Mouse (Mus musculus) kidney, adult 2 months (tissue): ENCODE measurements at regions not wholly inside any gene's neighbourhood (a gene's known extent, or its start where the extent isn't known, plus 50 kb on each side); places are given as distances from the start of the nearest gene placed in this dataset.

Experiments
- DNase-seq: peaks from one replicate; pipeline ENCODE4 v3.0.0; 2021
- H3K27ac ChIP-seq: fragments of 200-500 bp; 2 replicates; pipeline ENCODE4 v1.5.1; 2012; ENCODE audit warnings: low read depth, low read length, control low read depth, inconsistent platforms; ENCODE audit not compliant: insufficient read depth
- H3K27me3 ChIP-seq: fragments of 200-500 bp; replicated peaks from 2 replicates; pipeline ENCODE4 v1.6.1; 2012; ENCODE audit warnings: mild to moderate bottlenecking, moderate library complexity, low read length, inconsistent platforms; ENCODE audit not compliant: control insufficient read depth, insufficient read depth
- H3K36me3 ChIP-seq: fragments of 200-500 bp; 2 replicates; pipeline ENCODE4 v1.6.1; 2012; ENCODE audit warnings: mild to moderate bottlenecking, moderate library complexity, low read length, inconsistent platforms; ENCODE audit not compliant: control insufficient read depth, insufficient read depth
- H3K4me1 ChIP-seq: fragments of 200-500 bp; 2 replicates; pipeline ENCODE4 v1.6.1; 2011; ENCODE audit warnings: low read length; ENCODE audit not compliant: control insufficient read depth, insufficient read depth
- H3K4me3 ChIP-seq: fragments of 200-500 bp; 2 replicates; pipeline ENCODE4 v1.5.1; 2011; ENCODE audit warnings: mild to moderate bottlenecking, low read depth, low read length, control low read depth; ENCODE audit not compliant: insufficient read depth
- CTCF ChIP-seq: fragments of 200-500 bp; conservative IDR thresholded peaks from 2 replicates; pipeline ENCODE4 v1.5.1; 2011; ENCODE audit warnings: low read depth, mild to moderate bottlenecking, control low read depth, low read length, moderate library complexity, mixed read lengths; ENCODE audit not compliant: insufficient read depth, insufficient read length
- POLR2A ChIP-seq: fragments of 200-500 bp; IDR thresholded peaks from one replicate; pipeline ENCODE4 v1.6.1; 2011; ENCODE audit warnings: low read depth, low read length, control low read depth
- WGBS: fragments of 180-500 bp; shearing (Covaris S2); methylation state at CpG from one replicate; pipeline ENCODE4 v1.1.7; 2018; 5-methylcytosine and 5-hydroxymethylcytosine counted together

DNA sequence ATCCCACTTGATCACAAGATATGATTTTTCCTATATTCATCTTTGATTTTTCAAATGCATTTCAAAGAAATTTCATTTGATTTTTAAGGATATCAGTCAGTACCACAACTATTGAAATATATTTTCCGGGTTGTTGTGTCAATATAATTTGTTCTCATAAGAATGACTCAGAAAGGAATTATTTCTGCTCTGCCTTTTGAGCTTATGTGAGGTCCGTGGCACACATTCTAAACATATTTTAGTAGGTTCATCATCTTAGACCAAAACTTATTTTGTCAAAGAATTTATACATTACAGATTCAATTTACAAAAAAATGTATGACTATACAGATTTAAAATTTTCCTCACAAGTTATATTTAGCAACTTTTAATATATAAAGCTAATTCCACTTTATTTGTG is 119.5 kb upstream of the Ntf3 start:
- Histone ChIP-seq H3K4me1 (no peaks in the 10 kb centered on the region), H3K27me3 (no peaks in the 10 kb centered on the region), H3K36me3 (no peaks in the 10 kb centered on the region), H3K27ac (no peak overlapping the region), H3K4me3 (no peak overlapping the region)
- no peak for TF ChIP-seq CTCF
- TF ChIP-seq POLR2A, result no peak
- WGBS, result 85% methylated on average over 2 of the region's 2 CpGs
- no peak for DNase-seq

DNA sequence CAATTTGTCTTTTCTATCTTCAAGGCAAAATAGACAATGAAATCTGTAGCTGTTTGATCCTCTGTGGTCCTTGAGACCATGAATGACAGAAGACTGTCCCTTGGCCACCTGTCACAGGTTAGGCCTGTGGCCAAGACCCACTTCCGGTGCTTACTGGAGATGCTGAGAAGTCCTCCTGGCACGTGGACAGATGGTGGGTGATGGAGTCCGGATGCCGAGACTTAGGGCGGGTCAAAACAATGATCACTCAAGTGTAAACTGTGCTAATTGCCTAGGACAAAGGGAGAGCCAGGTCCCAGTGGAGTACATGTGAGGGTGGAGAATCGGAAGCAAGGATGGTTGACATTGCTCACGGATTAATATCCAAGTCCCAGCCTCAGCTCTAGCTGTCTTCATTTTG is 117.7 kb upstream of the Ntf3 start:
- H3K27me3 ChIP-seq, result no peaks in the 10 kb centered on the region
- H3K27ac ChIP-seq, result no peak overlapping the region
- H3K4me3 ChIP-seq, result no peak overlapping the region
- H3K36me3 ChIP-seq, result no peaks in the 10 kb centered on the region
- TF ChIP-seq POLR2A, result no peak
- no peak for TF ChIP-seq CTCF
- DNase-seq, result no peak
- H3K4me1 ChIP-seq, result no peaks in the 10 kb centered on the region
- WGBS, result 44% methylated on average over 7 of the region's 7 CpGs

DNA sequence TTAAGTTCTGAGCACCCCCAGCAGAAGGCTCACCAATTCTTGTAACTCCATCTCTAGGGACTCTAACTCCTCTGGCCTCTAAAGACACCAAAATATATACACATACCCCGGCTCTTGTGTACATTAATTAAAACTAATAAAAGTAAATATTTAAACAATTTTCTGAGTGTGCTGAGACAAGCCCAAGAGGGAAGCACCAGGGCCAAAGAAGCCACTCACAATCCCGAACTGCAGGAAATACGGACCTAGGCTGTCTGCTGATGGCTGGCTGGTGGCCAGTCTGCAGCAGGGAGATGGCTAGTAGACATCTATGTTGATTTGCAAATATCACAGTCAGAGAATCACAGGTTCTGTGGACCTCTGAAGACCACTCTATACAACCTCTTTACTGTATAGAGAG is 113.6 kb upstream of the Ntf3 start:
- 75% methylated on average over 3 of the region's 3 CpGs for WGBS
- Histone ChIP-seq H3K27ac (no peak overlapping the region), H3K4me1 (no peaks in the 10 kb centered on the region), H3K36me3 (no peaks in the 10 kb centered on the region), H3K27me3 (no peaks in the 10 kb centered on the region), H3K4me3 (no peak overlapping the region)
- DNase-seq, result no peak
- no peak for TF ChIP-seq CTCF
- no peak for TF ChIP-seq POLR2A

DNA sequence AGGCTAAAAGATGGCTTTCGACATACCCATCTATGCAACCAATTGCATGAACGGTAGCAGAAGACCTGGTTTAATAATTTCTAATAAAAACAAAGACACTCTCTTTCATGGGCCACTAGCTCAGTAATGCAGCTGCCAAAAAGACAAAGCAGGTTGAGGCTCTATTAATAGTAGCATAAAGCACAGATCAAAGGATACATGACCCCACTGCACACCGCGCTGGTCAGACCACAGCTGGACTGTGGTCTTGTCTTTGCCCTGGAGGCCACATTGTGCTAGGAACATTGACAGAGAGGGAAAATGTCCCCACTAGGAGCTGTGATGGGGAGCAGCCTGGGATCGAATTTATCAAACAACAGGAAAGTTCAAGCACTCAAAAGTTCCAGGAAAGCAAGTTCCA is 79.3 kb upstream of the Ntf3 start:
- Histone ChIP-seq H3K4me1 (peaks cover 25% of the 10 kb centered on the region; the same call in 1 of the 2 replicates), H3K4me3 (no peak overlapping the region), H3K36me3 (no peaks in the 10 kb centered on the region), H3K27ac (no peak overlapping the region), H3K27me3 (no peaks in the 10 kb centered on the region)
- WGBS, result 39% methylated on average over 5 of the region's 5 CpGs
- peak; percentile 68 for DNase-seq
- no peak for TF ChIP-seq POLR2A
- no peak for TF ChIP-seq CTCF

DNA sequence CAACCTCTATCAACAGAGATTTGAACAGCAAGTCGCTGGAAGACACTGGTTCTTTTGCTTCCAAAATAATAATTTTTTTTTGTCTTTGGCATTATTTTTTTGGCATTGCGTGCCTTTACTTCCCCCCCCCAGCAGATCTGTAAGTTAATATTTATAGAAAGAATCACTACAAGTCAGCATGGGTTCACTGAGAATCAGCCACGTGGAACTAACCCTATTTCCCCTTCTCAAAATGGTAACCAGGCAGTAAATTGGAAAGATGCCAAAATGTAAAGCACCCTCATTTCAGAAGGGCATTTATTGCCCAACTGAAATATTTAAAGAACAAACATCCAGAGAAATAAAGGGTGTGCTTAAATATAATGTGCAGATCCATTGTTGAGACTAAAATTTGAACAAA is 78.7 kb upstream of the Ntf3 start:
- H3K27me3 ChIP-seq, result no peaks in the 10 kb centered on the region
- peak overlapping the region; percentile 35; the same call in 1 of the 2 replicates for H3K27ac ChIP-seq
- TF ChIP-seq CTCF, result no peak
- TF ChIP-seq POLR2A, result no peak
- WGBS, result 30% methylated on average over 3 of the region's 3 CpGs
- H3K4me3 ChIP-seq, result no peak overlapping the region
- peaks cover 25% of the 10 kb centered on the region; the same call in 1 of the 2 replicates for H3K4me1 ChIP-seq
- no peaks in the 10 kb centered on the region for H3K36me3 ChIP-seq
- DNase-seq, result peak; percentile 71

DNA sequence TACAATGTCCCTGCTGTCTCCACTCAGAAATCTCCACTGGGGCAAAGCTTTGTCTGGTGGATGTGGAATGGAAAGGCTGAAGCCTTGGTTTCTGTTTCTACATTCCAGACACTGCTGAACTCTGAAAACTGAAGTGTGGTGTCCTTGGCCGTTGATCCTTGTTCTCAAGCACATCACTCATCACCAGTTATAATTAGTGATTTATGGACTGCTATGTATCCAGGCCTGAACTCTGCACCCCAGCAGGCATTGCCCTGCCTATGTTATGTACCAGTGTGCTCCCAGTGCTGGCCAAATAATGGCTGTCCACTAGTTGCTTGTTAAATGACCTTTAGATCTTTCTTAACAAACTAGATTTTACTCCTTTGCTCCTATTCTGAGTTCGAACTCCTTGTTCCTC is 75.6 kb upstream of the Ntf3 start:
- DNase-seq, result peak; percentile 64

DNA sequence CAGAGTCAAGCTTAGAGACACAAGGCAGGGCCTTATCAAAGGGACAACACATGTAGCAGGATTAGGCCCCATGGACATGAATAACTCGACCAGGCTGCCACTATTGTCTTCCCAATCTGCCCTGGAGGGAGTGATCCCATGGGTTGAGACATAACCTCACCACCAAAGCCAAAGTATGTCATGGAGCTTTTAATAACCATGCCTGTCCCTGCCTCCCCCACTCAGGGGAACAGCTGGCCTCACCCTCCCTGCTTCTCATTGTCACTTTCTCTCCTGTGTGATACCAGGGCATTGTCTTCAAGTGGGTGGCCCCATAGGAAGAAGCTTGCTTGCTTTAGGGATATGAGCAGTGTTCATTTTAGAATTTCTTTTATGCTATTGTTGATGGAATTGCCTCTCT is 73.5 kb upstream of the Ntf3 start:
- Histone ChIP-seq H3K27me3 (no peaks in the 10 kb centered on the region), H3K27ac (no peak overlapping the region), H3K36me3 (no peaks in the 10 kb centered on the region), H3K4me3 (no peak overlapping the region), H3K4me1 (peaks cover 13% of the 10 kb centered on the region; the same call in 1 of the 2 replicates)
- WGBS, result 82% methylated on average over 1 of the region's 1 CpGs
- TF ChIP-seq POLR2A (no peak), CTCF (no peak)
- no peak for DNase-seq

More for the DNA sequence above, 75.6 kb upstream of the Ntf3 start:
- TF ChIP-seq POLR2A, result no peak
- no peak for TF ChIP-seq CTCF
- Histone ChIP-seq H3K27me3 (no peaks in the 10 kb centered on the region), H3K4me3 (no peak overlapping the region), H3K4me1 (peaks cover 21% of the 10 kb centered on the region; the same call in 1 of the 2 replicates), H3K27ac (peak overlapping the region; percentile 41; the same call in 1 of the 2 replicates), H3K36me3 (no peaks in the 10 kb centered on the region)
- WGBS, result 53% methylated on average over 2 of the region's 2 CpGs
